Mouse (Mus musculus) hindbrain, embryonic 15.5 days (tissue): Measurements from ENCODE around the gene Gtf2i. TPM values are rescaled to one million over a fixed set of nuclear protein-coding genes. Genes with fewer than 3 reads are reported as not detected.

Experiments
- ATAC-seq: fragments of 200-750 bp; cut with Nextera tagmentation; 2 replicates; pipeline ENCODE4 v1.8.0; 2017; ENCODE audit warnings: low read depth, moderate number of reproducible peaks, moderate TSS enrichment; ENCODE audit not compliant: low FRiP score
- H3K27ac ChIP-seq: fragments of 300-500 bp; sonication (generic); replicated peaks from 2 replicates; pipeline ENCODE4 v1.5.1; 2015; ENCODE audit warnings: mild to moderate bottlenecking, inconsistent platforms
- H3K27me3 ChIP-seq: fragments of 300-500 bp; sonication (generic); 2 replicates; pipeline ENCODE4 v1.6.1; 2015; ENCODE audit warnings: control low read depth, inconsistent platforms
- H3K36me3 ChIP-seq: fragments of 300-500 bp; sonication (generic); 2 replicates; pipeline ENCODE4 v1.6.1; 2015; ENCODE audit warnings: control low read depth, inconsistent platforms
- H3K4me1 ChIP-seq: fragments of 300-500 bp; sonication (generic); replicated peaks from 2 replicates; pipeline ENCODE4 v1.6.1; 2015; ENCODE audit warnings: control low read depth, inconsistent platforms
- H3K4me2 ChIP-seq: fragments of 300-500 bp; sonication (generic); 2 replicates; pipeline ENCODE4 v1.6.1; 2015; ENCODE audit warnings: moderate library complexity, mild to moderate bottlenecking, inconsistent platforms
- H3K4me3 ChIP-seq: fragments of 300-500 bp; sonication (generic); 2 replicates; pipeline ENCODE4 v1.5.1; 2015; ENCODE audit warnings: mild to moderate bottlenecking, inconsistent platforms
- H3K9ac ChIP-seq: fragments of 300-500 bp; sonication (generic); 2 replicates; pipeline ENCODE4 v1.6.1; 2015; ENCODE audit warnings: inconsistent platforms
- H3K9me3 ChIP-seq: fragments of 300-500 bp; sonication (generic); 2 replicates; pipeline ENCODE4 v1.6.1; 2016; ENCODE audit warnings: control low read depth, inconsistent platforms
- WGBS: fragments of 180-500 bp; shearing (Covaris S2); methylation state at CpG from one replicate; pipeline ENCODE4 v1.1.7; 2015; 5-methylcytosine and 5-hydroxymethylcytosine counted together
- polyA plus RNA-seq: library from polyadenylated mRNA; unstranded; fragments of >200 nt; fragmentation: Nextera tagmentation; extraction: Ambion mirVana; gene quantifications from 2 replicates; pipeline ENCODE4 v1.2.1, GENCODE M21; 2015

Gtf2i gene
- polyA plus RNA-seq, 1 experiment from 2014 or later: 145 TPM

DNA sequence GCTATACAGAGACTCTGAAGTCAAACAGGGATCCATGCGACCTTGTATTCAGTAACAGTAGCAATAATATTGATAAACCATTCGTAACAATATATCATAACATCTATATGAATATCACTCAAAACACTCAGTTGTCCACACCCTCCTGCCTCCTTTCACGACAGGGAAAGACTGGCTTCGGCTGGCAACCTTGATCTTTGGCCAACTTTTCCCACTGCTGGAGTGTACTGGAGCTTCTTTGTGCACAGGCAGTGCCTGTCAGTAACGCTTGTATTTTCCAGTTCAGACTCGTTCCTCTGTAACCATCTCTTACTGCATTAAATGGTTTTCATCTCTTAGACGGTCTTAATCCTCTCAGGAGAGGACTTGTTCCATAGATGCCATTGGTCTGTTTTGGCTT is 2.2 kb upstream of the Gtf2i start:
- peaks cover 33% of the 10 kb centered on the region for H3K4me1 ChIP-seq
- H3K27ac ChIP-seq: peak overlapping the region; percentile 99

DNA sequence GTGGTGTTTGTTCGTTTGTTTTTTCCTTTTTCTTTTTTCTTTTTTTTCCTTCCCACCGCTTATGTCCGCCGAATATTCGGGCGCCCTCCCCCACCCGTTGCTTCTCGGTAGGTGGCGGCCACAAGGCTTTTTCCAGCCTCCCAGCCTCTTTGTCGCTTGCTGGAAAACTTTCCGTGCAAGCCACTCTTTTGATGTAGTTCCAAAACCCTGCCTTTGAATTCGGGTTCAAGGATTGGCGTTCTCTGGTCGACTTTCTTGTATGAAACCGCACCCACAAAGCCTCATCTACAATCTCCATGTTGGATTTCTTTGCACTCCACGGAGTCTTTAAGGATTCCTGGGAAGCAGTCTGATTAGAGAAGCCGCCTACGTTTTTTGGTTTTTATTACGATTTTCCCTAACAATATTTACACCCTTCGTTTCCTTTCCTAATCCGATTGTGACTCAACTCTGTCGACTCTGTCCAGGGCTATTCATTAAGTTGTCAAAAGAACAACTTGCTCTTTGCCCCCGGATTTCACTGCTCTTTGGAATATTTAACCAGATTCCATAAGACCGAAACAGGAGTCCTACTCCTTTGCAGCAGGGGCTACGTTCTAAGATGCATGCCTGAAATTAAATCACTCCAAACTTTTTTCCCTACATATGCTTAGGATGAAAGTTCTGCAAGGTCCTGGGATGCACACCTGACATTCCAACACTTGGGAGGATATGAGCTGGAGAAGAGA is 1.2 kb upstream of the Gtf2i start:
- H3K4me2 ChIP-seq: peak overlapping the region; percentile 85
- ATAC-seq: no peak
- H3K27ac ChIP-seq: peak overlapping the region; percentile 99
- no peaks in the 10 kb centered on the region for H3K36me3 ChIP-seq
- peak overlapping the region; percentile 59; the same call in 1 of the 2 replicates for H3K9ac ChIP-seq
- H3K27me3 ChIP-seq: no peaks in the 10 kb centered on the region
- peak overlapping the region; percentile 95 for H3K4me3 ChIP-seq
- no peaks in the 10 kb centered on the region for H3K9me3 ChIP-seq
- peaks cover 42% of the 10 kb centered on the region for H3K4me1 ChIP-seq
- WGBS: under 1% methylated on average over 25 of the region's 25 CpGs

More for the DNA sequence above, 2.2 kb upstream of the Gtf2i start:
- no peaks in the 10 kb centered on the region for H3K9me3 ChIP-seq
- 53% methylated on average over 7 of the region's 7 CpGs for WGBS
- H3K27me3 ChIP-seq: no peaks in the 10 kb centered on the region
- no peak overlapping the region for H3K4me3 ChIP-seq
- no peak overlapping the region for H3K9ac ChIP-seq
- H3K4me2 ChIP-seq: no peak overlapping the region
- ATAC-seq: no peak
- no peaks in the 10 kb centered on the region for H3K36me3 ChIP-seq

DNA sequence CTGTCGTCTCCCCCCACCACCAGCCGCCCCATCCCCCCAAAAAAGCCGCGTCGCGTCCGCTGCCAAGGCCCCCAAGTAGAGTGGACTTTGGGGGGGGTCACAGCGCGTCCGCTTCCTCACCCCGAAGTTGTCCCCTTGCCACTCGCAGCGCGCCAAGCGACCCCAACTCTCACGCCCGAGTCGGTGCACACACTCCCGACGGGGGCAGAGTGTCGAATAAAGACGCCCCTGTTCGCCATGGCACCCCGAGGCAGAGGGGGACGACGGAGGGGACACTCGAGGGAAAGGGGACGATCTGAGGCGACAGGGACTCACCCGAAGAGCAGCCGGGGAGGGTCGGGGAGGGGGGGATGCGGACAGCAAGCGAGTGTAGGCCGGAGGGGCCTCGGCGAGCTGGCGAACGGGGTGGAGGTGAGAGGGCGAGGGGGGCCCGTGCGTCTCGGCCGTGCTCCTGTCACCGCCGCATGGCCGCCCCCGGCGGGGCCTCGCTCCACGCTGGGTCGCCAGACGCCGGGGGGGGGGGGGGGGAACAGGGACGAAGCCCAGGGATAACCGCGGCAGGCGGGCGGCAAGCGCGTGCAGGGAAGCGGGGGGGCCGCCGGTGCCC is 389 bp downstream of the Gtf2i start:
- ATAC-seq: peak; percentile 39
- H3K27ac ChIP-seq: peak overlapping the region; percentile 99
- under 1% methylated on average over 39 of the region's 64 CpGs for WGBS
- H3K27me3 ChIP-seq: no peaks in the 10 kb centered on the region
- peaks cover 8% of the 10 kb centered on the region for H3K36me3 ChIP-seq
- no peaks in the 10 kb centered on the region for H3K9me3 ChIP-seq
- peaks cover 43% of the 10 kb centered on the region for H3K4me1 ChIP-seq
- H3K4me3 ChIP-seq: peak overlapping the region; percentile 95
- H3K9ac ChIP-seq: peak overlapping the region; percentile 95
- peak overlapping the region; percentile 85 for H3K4me2 ChIP-seq

DNA sequence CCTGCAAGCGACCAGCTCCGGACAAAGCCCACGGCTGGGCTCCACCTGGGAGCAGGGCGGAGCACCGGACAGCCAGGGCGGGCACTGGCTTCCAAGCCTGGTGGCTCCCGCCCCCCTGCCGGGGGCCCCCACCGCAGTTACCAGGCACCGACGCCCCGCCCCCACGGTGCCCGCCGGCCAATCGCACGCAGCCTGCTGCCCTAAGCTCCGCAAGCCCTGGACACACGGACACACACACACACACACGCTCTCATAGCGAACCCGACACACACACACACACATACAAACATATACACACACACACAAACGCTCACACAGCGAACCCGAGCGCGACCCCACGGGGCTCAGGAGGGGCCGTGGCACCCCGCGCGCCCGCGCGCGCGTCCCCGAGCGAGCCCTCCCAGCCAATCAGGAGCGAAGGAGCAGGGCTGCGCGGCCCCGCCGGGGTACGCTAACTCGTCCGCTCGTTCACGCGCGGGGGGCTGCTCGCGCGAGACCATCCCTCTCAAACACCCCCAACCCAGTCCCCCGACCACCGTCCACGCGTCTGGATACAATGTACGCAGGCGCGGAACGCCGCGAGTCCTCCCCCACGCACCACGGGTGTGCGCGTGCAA is 1.0 kb downstream of the Gtf2i start:
- WGBS: under 1% methylated on average over 68 of the region's 68 CpGs
- no peaks in the 10 kb centered on the region for H3K27me3 ChIP-seq
- peak; percentile 88 for ATAC-seq
- H3K4me1 ChIP-seq: peaks cover 43% of the 10 kb centered on the region
- H3K9ac ChIP-seq: peak overlapping the region; percentile 95
- H3K27ac ChIP-seq: peak overlapping the region; percentile 99
- H3K9me3 ChIP-seq: no peaks in the 10 kb centered on the region
- H3K4me2 ChIP-seq: peak overlapping the region; percentile 85
- peak overlapping the region; percentile 95 for H3K4me3 ChIP-seq
- H3K36me3 ChIP-seq: peaks cover 11% of the 10 kb centered on the region

DNA sequence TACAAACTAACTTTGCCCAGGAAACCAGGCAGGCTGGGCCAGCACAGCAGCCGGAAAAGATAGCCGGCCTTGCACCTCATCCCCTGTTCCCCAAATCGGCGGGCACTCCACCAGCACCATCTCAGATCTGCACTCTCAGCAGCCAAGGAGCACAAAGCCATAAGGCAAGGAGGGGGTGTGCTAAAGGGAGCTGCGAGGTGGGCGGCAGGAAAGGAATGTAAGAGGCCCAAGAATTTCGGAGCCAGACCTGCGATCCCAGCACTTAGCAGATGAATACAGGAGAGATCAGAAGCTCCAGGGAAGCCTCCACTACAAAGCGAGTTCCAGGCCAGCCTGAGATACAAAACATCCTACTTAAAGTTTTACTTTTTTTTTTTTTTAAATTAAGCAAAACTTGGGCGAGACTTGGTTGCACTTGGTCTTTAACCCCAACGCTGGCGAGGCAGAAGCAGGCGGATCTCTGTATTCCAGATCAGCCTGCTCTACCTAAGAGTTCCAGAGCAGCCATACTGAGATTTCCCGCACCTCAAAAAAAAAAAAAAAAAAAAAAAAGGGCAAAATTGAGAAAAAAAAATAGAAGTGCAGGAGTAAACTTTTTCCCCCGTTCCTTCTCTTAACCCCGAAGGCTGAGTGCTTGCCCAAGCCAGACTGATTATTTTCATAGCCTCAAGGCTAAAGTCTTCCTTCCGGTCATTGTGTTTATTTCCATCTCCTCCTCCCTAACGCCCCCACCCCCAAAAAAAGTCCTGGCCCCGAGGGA is 1.7 kb downstream of the Gtf2i start:
- Histone ChIP-seq H3K9me3 (no peaks in the 10 kb centered on the region), H3K9ac (peak overlapping the region; percentile 95), H3K4me2 (peak overlapping the region; percentile 85), H3K36me3 (peaks cover 14% of the 10 kb centered on the region), H3K4me3 (peak overlapping the region; percentile 95), H3K27ac (peak overlapping the region; percentile 99), H3K4me1 (peaks cover 43% of the 10 kb centered on the region), H3K27me3 (no peaks in the 10 kb centered on the region)
- WGBS: 2% methylated on average over 19 of the region's 19 CpGs
- no peak for ATAC-seq

DNA sequence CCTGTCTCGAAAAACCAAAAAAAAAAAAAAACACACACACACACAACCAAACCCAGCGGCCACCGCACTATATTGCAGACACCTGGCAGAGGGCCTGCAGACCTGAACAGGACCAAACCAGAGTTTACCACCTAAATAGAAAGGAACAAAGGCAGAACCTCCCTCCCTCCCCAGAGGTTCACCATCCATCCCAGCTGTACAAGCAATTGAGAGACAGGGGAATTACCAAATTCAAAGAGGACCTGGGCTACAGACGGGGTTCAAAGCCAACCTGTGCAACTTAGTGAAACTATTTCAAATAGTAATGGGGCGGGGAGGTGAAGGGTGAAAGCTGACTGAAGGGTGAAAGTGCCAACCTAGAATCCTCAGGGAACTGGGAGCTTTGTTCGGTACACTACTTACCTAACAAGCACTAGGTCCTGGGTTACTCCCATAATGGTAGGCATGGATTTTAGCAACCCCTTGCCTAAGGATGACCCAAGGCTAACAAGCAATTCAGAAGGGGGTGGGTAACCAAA is 2.6 kb downstream of the Gtf2i start:
- H3K4me1 ChIP-seq: peaks cover 47% of the 10 kb centered on the region
- peak overlapping the region; percentile 95 for H3K4me3 ChIP-seq
- H3K27me3 ChIP-seq: no peaks in the 10 kb centered on the region
- no peaks in the 10 kb centered on the region for H3K9me3 ChIP-seq
- WGBS: 71% methylated on average over 6 of the region's 6 CpGs
- ATAC-seq: no peak
- H3K27ac ChIP-seq: no peak overlapping the region
- peak overlapping the region; percentile 85 for H3K4me2 ChIP-seq
- H3K9ac ChIP-seq: 0 out of 2 replicates have a peak overlapping the region, but pooled peaks have one; percentile 21
- H3K36me3 ChIP-seq: peaks cover 15% of the 10 kb centered on the region

DNA sequence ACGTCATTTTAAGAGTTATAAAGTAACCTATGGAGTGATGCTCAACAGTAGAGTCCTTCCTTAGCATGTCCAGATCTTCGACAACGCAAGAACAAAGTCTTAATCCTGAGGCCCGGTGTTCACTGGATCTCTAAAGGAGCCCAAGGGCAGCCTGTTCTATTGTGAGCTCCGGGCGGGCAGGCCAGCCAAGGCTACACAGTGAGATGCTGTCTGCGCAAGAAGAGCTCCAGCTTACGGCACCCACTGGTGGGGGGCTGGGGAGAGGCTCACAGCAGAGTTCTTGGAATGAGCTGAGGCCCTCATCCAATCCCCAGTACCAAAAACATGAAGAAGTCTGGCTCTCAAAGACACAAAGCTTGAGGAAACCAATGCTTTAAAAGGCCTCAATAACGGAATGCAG is 4.4 kb downstream of the Gtf2i start:
- H3K4me1 ChIP-seq: peaks cover 29% of the 10 kb centered on the region
- no peak overlapping the region for H3K4me2 ChIP-seq
- WGBS: 94% methylated on average over 9 of the region's 9 CpGs
- H3K36me3 ChIP-seq: peaks cover 22% of the 10 kb centered on the region
- no peak overlapping the region for H3K9ac ChIP-seq
- H3K9me3 ChIP-seq: no peaks in the 10 kb centered on the region
- no peak overlapping the region for H3K27ac ChIP-seq
- ATAC-seq: no peak
- H3K4me3 ChIP-seq: no peak overlapping the region
- H3K27me3 ChIP-seq: no peaks in the 10 kb centered on the region

DNA sequence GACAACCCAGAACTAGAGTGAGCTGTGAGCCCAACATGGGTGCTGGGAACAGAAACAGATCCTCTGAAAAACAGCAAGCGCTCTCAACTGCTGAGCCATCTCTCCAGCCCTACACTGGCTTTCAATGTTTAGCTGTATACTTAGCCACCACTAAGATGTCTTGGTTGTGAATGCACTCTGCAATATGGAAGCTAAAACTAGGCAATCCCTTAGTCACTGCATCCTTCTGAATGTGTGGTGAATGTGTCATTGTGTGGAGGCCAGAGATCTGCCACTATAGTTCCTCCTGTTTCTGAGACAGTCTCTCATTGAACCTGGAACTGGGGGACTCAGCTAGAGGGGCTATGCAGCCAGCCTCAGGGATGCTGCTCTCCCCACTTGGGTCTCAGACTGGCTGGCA is 5.2 kb downstream of the Gtf2i start:
- ATAC-seq: no peak
- H3K27ac ChIP-seq: no peak overlapping the region
- H3K36me3 ChIP-seq: peaks cover 22% of the 10 kb centered on the region
- H3K4me3 ChIP-seq: no peak overlapping the region
- 96% methylated on average over 1 of the region's 1 CpGs for WGBS
- peaks cover 27% of the 10 kb centered on the region for H3K4me1 ChIP-seq
- no peaks in the 10 kb centered on the region for H3K9me3 ChIP-seq
- no peak overlapping the region for H3K4me2 ChIP-seq
- H3K9ac ChIP-seq: no peak overlapping the region
- H3K27me3 ChIP-seq: no peaks in the 10 kb centered on the region

DNA sequence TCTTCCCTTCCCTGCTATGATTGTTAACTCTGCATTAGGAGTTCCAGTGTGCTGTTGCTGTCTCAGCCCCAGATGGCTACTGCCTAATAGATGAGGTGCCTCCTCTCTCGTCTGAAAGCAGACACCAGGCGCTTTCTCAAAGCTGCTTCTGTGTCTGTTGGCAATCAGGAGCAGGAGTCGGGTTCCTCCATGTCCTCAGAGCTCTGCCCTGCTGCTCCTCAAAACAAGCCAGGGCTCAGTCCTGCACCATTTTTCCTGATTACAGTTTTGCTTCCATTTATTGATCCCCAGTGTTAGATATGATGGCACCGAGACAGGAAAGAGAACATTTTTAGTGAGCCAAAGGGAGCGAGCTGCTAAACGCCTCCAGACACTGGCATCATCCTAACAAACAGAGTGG is 9.9 kb downstream of the Gtf2i start:
- 78% methylated on average over 6 of the region's 6 CpGs for WGBS
- H3K9me3 ChIP-seq: no peaks in the 10 kb centered on the region
- peaks cover 23% of the 10 kb centered on the region for H3K36me3 ChIP-seq
- H3K4me3 ChIP-seq: no peak overlapping the region
- H3K4me1 ChIP-seq: peaks cover 14% of the 10 kb centered on the region; the same call in 1 of the 2 replicates
- no peak overlapping the region for H3K9ac ChIP-seq
- no peak overlapping the region for H3K27ac ChIP-seq
- H3K4me2 ChIP-seq: no peak overlapping the region
- no peak for ATAC-seq
- H3K27me3 ChIP-seq: no peaks in the 10 kb centered on the region

DNA sequence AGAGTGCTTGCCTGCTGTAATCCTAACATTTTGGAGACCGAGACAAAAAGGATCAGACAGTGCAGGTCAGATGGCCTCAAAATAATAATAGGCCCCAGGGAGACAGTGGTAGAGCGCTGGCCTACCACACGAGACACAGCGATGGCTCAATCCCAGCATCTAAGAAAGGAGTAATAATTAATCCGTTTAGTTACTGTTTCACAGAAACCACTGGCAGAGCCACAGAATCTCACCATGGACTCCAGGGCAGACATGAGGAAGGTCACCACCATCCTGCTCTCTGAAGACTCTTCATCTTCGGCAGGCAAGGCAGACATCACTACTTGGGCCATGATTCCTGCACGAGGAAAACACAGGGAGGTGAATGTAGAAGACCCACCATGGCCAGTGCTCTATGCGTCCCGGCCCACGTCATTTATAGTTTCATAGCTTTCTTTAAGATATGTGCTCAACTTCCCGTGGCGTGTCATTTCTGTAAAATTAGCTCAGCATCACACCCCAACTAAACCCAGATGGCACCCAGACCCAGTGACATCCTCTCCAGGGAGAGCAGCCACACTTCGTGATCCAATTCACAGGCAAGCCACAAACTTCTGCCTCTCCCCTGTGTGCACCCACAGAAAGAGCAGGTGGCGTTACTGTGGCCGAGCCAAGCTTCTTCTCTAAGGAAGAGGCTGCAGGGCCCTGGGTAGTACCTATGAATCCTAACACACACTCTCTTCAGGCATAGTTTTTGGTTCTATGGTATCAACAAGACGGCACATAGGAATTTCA is 19.1 kb downstream of the Gtf2i start:
- Histone ChIP-seq H3K27ac (no peak overlapping the region), H3K36me3 (peaks cover 42% of the 10 kb centered on the region), H3K4me3 (no peak overlapping the region), H3K4me2 (no peak overlapping the region), H3K9ac (no peak overlapping the region), H3K4me1 (no peaks in the 10 kb centered on the region), H3K27me3 (no peaks in the 10 kb centered on the region), H3K9me3 (no peaks in the 10 kb centered on the region)
- WGBS: 88% methylated on average over 16 of the region's 16 CpGs
- no peak for ATAC-seq

DNA sequence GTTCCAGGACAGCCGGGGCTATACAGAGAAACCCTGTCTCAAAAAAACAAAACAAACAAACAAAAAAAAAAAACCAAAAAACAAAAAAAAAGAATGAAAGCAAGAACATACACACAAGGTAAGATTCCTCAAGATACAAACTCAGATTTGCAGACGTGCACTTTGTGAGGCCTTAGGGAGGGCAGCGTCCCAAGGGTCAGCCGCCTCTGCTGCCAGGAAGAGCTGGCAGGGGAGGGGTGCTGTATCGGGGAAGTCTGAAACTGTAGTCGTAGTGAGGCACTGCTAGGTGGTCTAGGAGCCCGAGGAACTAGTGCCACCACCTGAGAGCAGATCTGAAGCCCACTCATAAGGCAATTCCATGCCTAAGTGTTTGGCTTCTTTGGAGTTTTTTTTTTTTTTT is 20.0 kb downstream of the Gtf2i start:
- Histone ChIP-seq H3K9me3 (no peaks in the 10 kb centered on the region), H3K4me1 (no peaks in the 10 kb centered on the region), H3K4me2 (no peak overlapping the region), H3K27me3 (no peaks in the 10 kb centered on the region), H3K27ac (no peak overlapping the region), H3K9ac (no peak overlapping the region), H3K4me3 (no peak overlapping the region), H3K36me3 (peaks cover 50% of the 10 kb centered on the region)
- ATAC-seq: no peak
- WGBS: 87% methylated on average over 7 of the region's 7 CpGs
